Mouse (Mus musculus) kidney, postnatal 14 days (tissue): ENCODE measurements at regions not wholly inside any gene's neighbourhood (a gene's known extent, or its start where the extent isn't known, plus 50 kb on each side); places are given as distances from the start of the nearest gene placed in this dataset.

Experiments
- DNase-seq: peaks from one replicate; pipeline ENCODE4 v3.0.0; 2022; ENCODE audit warnings: mixed read lengths

DNA sequence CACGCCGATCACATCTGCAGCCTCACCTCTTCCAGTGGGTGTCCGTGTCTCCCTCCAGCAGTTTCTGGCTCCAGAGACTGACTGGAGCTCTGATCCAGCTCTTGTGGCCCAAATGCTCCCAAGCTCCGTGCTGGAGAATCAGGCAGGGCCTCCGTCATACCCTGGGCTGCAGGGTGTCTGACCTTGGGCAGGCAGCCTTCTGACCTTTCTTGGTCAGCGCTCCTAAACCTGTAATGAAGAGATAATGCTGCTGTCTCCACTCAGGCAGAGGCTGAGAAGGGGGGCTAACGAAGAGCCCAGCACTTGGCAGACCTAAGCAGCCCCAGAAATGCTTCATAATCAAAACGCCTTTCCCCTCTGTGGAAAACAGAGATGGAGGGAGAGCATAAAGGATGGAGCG lies 89.9 kb upstream of the Mef2a start:
- peak; percentile 41 for DNase-seq

- peak; percentile 86 for DNase-seq
These were observed 88.9 kb upstream of the Mef2a start for GRCm38 (mm10) chr7:67461333-67462255.

DNA sequence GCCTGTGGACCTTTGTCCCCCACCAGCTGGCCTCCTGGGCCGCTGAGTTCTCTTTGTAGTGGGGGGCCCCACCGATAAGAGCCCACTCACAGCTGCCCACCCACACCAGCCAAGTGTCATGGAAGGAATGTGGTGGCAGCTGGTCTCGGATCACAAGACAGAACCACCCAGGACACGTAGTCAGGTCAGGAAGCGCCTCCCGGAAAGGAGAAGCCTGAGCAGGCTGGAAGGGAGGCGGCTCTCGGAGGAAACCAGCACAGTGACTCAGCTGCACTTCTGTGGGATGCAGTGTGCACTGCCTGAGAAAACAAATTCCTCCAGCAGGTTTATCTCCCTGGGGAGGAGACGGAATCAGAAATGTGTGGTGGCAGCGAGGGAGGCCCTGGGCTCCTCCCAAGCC lies 87.2 kb upstream of the Mef2a start:
- DNase-seq, result peak; percentile 44

DNA sequence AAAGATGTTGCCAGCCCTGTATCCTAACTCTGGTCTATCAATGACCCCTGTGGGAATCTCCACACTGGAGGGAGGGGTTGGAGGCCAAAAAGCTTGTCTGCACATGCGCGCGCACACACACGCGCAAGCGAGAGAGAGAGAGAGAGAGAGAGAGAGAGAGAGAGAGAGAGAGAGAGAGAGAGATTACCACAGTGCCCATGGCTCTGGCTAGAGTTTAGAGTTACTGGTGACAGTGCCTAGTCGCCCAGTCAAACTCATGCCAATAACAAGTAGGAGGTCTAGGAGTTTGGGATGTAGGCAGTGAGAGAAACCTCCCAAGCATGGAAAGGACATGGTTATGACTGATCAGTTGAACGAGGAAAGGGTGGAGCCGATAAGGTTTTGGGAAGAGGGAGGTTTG lies 86.6 kb upstream of the Mef2a start:
- DNase-seq, result no peak

DNA sequence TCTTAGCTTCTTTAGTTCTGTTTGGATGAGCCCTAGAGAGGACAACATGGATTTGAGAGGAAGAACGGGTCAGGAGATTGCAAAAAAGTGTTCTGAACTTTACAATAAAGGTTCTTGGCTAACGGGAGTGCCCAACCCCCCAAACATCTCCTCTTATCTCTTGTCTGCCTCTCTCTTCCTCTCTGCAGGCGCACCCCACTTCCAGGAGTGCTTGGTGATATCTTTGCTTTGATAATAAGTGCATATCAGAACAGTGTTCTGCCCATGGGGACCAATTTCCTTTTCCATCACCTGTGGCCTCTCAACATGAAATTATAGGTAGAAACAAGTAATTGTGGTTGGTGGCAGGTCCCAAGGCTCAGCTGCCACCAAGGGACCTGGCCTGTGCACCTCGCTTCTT lies 86.0 kb upstream of the Mef2a start:
- no peak for DNase-seq

GRCm38 (mm10) chr7:67457898-67458297 lies 85.2 kb upstream of the Mef2a start:
- no peak for DNase-seq

GRCm38 (mm10) chr7:67456015-67456414 lies 83.4 kb upstream of the Mef2a start:
- DNase-seq, result no peak

- no peak for DNase-seq
These were observed 81.8 kb upstream of the Mef2a start for GRCm38 (mm10) chr7:67454458-67454857.

DNA sequence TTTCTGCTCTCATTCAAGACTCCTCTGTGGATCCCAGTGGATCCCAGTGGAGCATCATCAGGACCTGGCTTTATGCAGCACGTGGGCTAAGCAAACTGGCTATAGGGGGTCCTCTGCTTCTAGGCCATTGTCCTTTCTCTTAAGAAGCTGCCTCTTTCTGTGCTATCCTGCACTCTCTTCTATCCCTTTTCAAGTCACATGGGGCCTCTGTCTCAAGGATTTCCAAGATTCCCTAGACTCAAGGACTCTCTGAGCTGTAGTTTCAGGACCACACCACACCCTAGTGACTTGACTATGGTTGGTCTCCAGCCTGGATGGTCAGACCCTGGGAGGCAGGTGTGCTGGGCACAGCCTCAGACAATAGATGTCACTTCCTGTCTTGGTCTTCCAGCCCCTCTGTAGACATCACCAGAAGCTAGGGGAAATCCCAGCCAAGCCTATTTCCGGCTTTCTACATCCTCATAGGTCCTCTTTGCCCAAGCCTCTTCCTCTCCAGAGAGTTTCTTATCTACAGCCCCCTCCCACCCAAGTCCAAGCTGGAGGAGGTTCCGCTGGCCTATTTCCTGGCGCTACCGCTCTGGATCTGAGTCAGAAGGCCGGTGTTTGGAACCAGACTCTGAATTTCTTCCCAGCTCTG lies 78.6 kb upstream of the Mef2a start:
- peak; percentile 57 for DNase-seq

- no peak for DNase-seq
These were observed 73.9 kb upstream of the Mef2a start for GRCm38 (mm10) chr7:67446606-67447005.

GRCm38 (mm10) chr7:67445203-67446041 lies 72.8 kb upstream of the Mef2a start:
- DNase-seq, result no peak

DNA sequence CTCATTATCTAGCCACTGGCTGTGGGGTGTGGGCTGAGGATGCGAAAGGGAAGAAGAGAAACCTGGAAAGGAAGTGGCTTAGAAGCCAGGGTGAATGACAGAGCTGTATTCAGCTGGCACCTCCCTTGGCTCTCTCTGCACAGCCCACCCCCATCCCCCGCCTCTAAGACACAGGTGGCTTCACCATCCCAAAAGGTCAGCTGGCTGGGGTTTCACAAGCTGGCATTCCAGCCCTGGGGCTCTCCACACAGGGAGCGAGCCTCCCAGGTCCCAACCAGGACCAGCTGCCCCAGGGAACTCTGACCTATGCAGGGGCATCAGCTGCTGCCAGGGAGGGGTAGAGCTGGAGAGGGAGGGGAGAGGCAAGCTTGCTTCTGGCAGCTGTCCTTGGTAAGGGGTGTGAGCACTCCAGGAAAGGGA lies 71.9 kb upstream of the Mef2a start:
- DNase-seq, result no peak

GRCm38 (mm10) chr7:67443666-67444065 lies 71.0 kb upstream of the Mef2a start:
- no peak for DNase-seq

GRCm38 (mm10) chr7:67443001-67443555 lies 70.4 kb upstream of the Mef2a start:
- DNase-seq, result no peak

- DNase-seq, result no peak
These were observed 69.6 kb upstream of the Mef2a start for GRCm38 (mm10) chr7:67442284-67442683.

DNA sequence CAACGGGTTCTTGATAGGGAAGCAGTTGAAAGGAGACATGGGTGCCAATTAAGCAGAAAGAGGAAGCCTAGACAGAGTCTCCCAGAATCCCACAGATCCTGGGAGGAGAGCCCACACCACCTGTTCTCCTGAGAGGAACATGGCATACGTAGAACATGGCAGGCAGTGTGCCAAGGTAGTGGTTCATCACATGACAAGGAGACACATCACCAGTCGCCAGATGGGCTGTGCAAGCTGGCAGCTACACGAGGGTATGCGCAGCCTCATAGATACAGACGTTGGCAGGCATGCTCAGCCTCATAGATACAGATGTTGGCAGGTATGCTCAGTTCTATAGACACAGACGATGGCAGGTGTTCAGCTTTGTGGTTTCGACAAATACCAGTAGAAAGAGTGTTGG lies 68.1 kb upstream of the Mef2a start:
- DNase-seq, result no peak

- DNase-seq, result no peak
These were observed 64.8 kb upstream of the Mef2a start for GRCm38 (mm10) chr7:67437216-67438006.

DNA sequence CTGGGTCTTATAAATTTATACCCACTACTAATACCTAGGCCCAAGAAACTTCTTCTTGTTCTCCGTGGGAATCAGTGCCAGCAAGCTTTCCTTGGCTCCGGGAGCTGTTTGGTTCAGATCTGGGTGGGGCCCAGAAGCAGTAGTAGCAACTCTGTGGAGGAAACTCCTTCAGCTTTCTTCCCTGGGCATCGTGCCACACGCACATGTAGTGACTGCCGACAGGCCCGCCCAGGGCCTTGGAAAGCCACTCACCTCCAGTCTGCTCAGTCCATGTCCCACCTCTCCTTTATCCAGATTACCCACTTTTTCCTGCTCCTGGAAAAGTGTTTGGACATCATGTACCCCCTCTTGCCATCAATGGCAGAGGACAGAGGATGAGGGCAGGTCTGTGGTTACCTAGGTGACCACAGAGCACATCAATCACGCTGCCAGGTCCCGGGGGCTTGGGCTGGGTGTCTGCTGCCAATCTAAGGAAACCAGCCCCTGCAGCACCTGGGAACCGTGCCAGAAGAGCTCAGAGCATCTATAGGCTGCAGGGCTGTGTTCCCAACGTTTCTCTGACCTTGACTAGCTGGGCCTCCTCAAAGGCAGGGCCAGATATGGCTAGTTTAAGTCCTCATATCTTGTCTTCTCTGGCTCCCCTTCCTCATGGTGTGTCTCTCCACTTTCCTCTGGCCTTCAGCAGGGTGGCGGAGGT lies 63.1 kb upstream of the Mef2a start:
- DNase-seq, result peak; percentile 56

DNA sequence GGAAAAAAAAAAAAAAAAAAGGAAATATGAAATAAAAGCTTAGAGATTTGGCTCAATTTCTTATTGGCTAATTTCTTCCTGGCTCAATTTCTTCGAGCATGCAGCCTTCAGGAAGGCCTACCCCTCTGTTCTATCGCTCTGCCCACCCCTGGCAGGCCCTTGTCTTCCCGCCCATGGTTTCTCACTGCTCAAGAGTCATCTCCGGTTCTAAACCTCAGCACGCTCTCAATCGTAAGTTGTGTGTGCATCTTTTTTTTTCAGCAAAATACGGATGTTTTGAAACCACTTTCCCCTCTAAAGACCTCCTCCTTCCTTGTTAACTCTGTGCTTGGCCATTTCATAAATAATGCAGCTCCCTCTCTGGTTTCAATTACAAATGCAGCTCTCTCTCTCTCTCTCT lies 58.3 kb upstream of the Mef2a start:
- DNase-seq, result no peak

DNA sequence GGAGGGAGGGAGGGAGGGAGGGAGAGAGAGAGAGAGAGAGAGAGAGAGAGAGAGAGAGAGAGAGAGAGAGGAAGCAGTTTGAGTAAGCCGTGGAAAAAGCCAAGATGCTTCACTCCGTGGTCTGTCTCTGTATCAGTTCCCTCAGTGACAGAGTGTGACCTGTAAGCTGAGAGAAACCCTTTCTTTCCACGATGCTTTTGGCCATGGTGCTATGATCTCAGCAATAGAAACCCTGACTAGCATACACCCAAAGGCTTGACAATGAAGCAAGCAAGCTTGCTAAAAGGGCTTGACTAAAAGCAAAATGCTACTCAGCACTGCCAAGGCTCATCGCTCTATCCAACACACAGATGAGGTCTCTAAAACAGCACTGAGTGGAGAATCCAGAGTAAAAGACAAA lies 57.4 kb upstream of the Mef2a start:
- no peak for DNase-seq
